Mouse (Mus musculus) neural tube, embryonic 14.5 days (tissue): ENCODE measurements around the gene Olfr869. TPM values are rescaled to one million over a fixed set of nuclear protein-coding genes. Genes with fewer than 3 reads are reported as not detected.

Experiments
- ATAC-seq: fragments of 200-750 bp; cut with Nextera tagmentation; 2 replicates; pipeline ENCODE4 v1.8.0; 2017; ENCODE audit warnings: low read depth, mild to moderate bottlenecking, moderate TSS enrichment, moderate library complexity
- H3K27ac ChIP-seq: fragments of 300-500 bp; sonication (generic); 2 replicates; pipeline ENCODE4 v1.5.1; 2014; ENCODE audit warnings: low read depth, mild to moderate bottlenecking, control low read depth, low read length, moderate library complexity, mixed read lengths
- H3K27me3 ChIP-seq: fragments of 300-500 bp; sonication (generic); 2 replicates; pipeline ENCODE4 v1.6.1; 2014; ENCODE audit warnings: low read length; ENCODE audit not compliant: control insufficient read depth, insufficient read depth
- H3K36me3 ChIP-seq: fragments of 300-500 bp; sonication (generic); 2 replicates; pipeline ENCODE4 v1.6.1; 2014; ENCODE audit warnings: low read length, mixed read lengths; ENCODE audit not compliant: control insufficient read depth, insufficient read depth
- H3K4me1 ChIP-seq: fragments of 300-500 bp; sonication (generic); 2 replicates; pipeline ENCODE4 v1.6.1; 2014; ENCODE audit warnings: low read length; ENCODE audit not compliant: control insufficient read depth, insufficient read depth
- H3K4me2 ChIP-seq: fragments of 300-500 bp; sonication (generic); 2 replicates; pipeline ENCODE4 v1.6.1; 2014; ENCODE audit warnings: mild to moderate bottlenecking, low read depth, low read length, control low read depth
- H3K4me3 ChIP-seq: fragments of 300-500 bp; sonication (generic); 2 replicates; pipeline ENCODE4 v1.5.1; 2014; ENCODE audit warnings: low read depth, low read length, control low read depth, mixed read lengths
- H3K9ac ChIP-seq: fragments of 300-500 bp; sonication (generic); replicated peaks from 2 replicates; pipeline ENCODE4 v1.6.1; 2014; ENCODE audit warnings: low read depth, mild to moderate bottlenecking, control low read depth, low read length, mixed read lengths
- H3K9me3 ChIP-seq: fragments of 300-500 bp; sonication (generic); 2 replicates; pipeline ENCODE4 v1.6.1; 2016; ENCODE audit warnings: low read length; ENCODE audit not compliant: control insufficient read depth
- WGBS: fragments of 180-500 bp; shearing (Covaris S2); extraction: QIAGEN DNeasy Blood & Tissue Kit; methylation state at CpG from one replicate; pipeline ENCODE4 v1.1.7; 2014; 5-methylcytosine and 5-hydroxymethylcytosine counted together
- polyA plus RNA-seq: library from polyadenylated mRNA; unstranded; fragments of >200 nt; fragmentation: Nextera tagmentation; extraction: Ambion mirVana; gene quantifications from 2 replicates; pipeline ENCODE4 v1.2.1, GENCODE M21; 2014

The Olfr869 gene
- polyA plus RNA-seq, result not detected in 2 replicates

- Histone ChIP-seq H3K9me3 (no peaks in the 10 kb centered on the region; the same call in 1 of the 2 replicates), H3K4me1 (no peaks in the 10 kb centered on the region), H3K9ac (no peak within 1 kb of the TSS), H3K4me3 (no peak within 1 kb of the TSS), H3K36me3 (no peaks in the 10 kb centered on the region), H3K27me3 (no peaks in the 10 kb centered on the region), H3K27ac (no peak within 1 kb of the TSS), H3K4me2 (no peak within 1 kb of the TSS)
- 82% methylated on average over 2 of the region's 2 CpGs for WGBS
- ATAC-seq, result no peak
Measured at GRCm38 (mm10) chr9:20128709-20129108, at the start of gene Olfr869. TSS of gene Olfr869 (plus strand) at chr9:20129009.

GRCm38 (mm10) chr9:20098326-20098725 is 30.5 kb upstream of the Olfr869 start, which contains the start of gene Olfr868:
TSS of gene Olfr868 (plus strand) at chr9:20098626.
- Histone ChIP-seq H3K4me1 (no peaks in the 10 kb centered on the region), H3K4me2 (no peak within 1 kb of the TSS), H3K27ac (no peak within 1 kb of the TSS), H3K9me3 (peaks cover 7% of the 10 kb centered on the region; the same call in 1 of the 2 replicates), H3K36me3 (no peaks in the 10 kb centered on the region), H3K4me3 (no peak within 1 kb of the TSS), H3K9ac (no peak within 1 kb of the TSS), H3K27me3 (no peaks in the 10 kb centered on the region)
- no peak for ATAC-seq
- WGBS, result 40% methylated on average over 2 of the region's 2 CpGs

- no peaks in the 10 kb centered on the region for H3K9me3 ChIP-seq
- no peaks in the 10 kb centered on the region for H3K4me1 ChIP-seq
- no peak overlapping the region for H3K4me3 ChIP-seq
- WGBS, result 84% methylated on average over 3 of the region's 3 CpGs
- ATAC-seq, result no peak
- H3K27ac ChIP-seq, result no peak overlapping the region
- H3K4me2 ChIP-seq, result no peak overlapping the region
- no peaks in the 10 kb centered on the region for H3K36me3 ChIP-seq
- H3K27me3 ChIP-seq, result no peaks in the 10 kb centered on the region
- H3K9ac ChIP-seq, result no peak overlapping the region
Measured at GRCm38 (mm10) chr9:20149706-20150105, 20.9 kb downstream of the Olfr869 start.

GRCm38 (mm10) chr9:20173957-20174356 is 45.1 kb downstream of the Olfr869 start, which contains the start of gene Olfr870:
TSS of gene Olfr870 (minus strand) at chr9:20174057.
- H3K9me3 ChIP-seq, result no peaks in the 10 kb centered on the region
- H3K27ac ChIP-seq, result no peak within 1 kb of the TSS
- H3K27me3 ChIP-seq, result no peaks in the 10 kb centered on the region
- no peaks in the 10 kb centered on the region for H3K36me3 ChIP-seq
- no peak within 1 kb of the TSS for H3K4me2 ChIP-seq
- WGBS, result 85% methylated on average over 2 of the region's 2 CpGs
- no peak for ATAC-seq
- no peak within 1 kb of the TSS for H3K9ac ChIP-seq
- H3K4me3 ChIP-seq, result no peak within 1 kb of the TSS
- H3K4me1 ChIP-seq, result no peaks in the 10 kb centered on the region

- Histone ChIP-seq H3K27me3 (no peaks in the 10 kb centered on the region), H3K4me3 (no peak overlapping the region), H3K36me3 (no peaks in the 10 kb centered on the region), H3K4me1 (no peaks in the 10 kb centered on the region), H3K4me2 (no peak overlapping the region), H3K9me3 (no peaks in the 10 kb centered on the region), H3K27ac (no peak overlapping the region), H3K9ac (no peak overlapping the region)
- no peak for ATAC-seq
- WGBS, result 75% methylated on average over 5 of the region's 5 CpGs
Measured at GRCm38 (mm10) chr9:20179463-20179862, 50.7 kb downstream of the Olfr869 start.

Other genes starting within 250 kb of the Olfr869 start
- not detected in 2 replicates for gene Olfr862, start 241.0 kb upstream of the Olfr869 start, polyA plus RNA-seq
- 0.15 and 0.20 TPM in 2 replicates for gene Olfr77, start 212.1 kb upstream of the Olfr869 start, polyA plus RNA-seq
- not detected in 2 replicates for gene Olfr866, start 101.0 kb upstream of the Olfr869 start, polyA plus RNA-seq
- not detected in 2 replicates for gene Olfr867, start 71.4 kb upstream of the Olfr869 start, polyA plus RNA-seq
- not detected in 2 replicates for gene Olfr868, start 30.4 kb upstream of the Olfr869 start, polyA plus RNA-seq
- not detected in 2 replicates for gene Olfr870, start 45.0 kb downstream of the Olfr869 start, polyA plus RNA-seq
- not detected in 2 replicates for gene Olfr871, start 83.2 kb downstream of the Olfr869 start, polyA plus RNA-seq
- not detected in 2 replicates for gene Olfr872, start 108.1 kb downstream of the Olfr869 start, polyA plus RNA-seq
- not detected in 2 replicates for gene Olfr39, start 153.3 kb downstream of the Olfr869 start, polyA plus RNA-seq
- gene Olfr873, start 169.5 kb downstream of the Olfr869 start, polyA plus RNA-seq, result not detected in 2 replicates
- gene Olfr18, start 207.1 kb downstream of the Olfr869 start, polyA plus RNA-seq, result 0.13 TPM in 1 of 2 replicates, not detected in the other